Mouse (Mus musculus) testis, adult 2 months (tissue): Measurements from ENCODE around the gene Suclg1.

Experiments used
- CTCF ChIP-seq: fragments of 200-500 bp; IDR thresholded peaks from 2 replicates; pipeline ENCODE4 v1.5.1; 2012; ENCODE audit warnings: low read depth, mild to moderate bottlenecking, inconsistent platforms, low read length, moderate library complexity; ENCODE audit not compliant: control insufficient read depth, insufficient read depth, insufficient replicate concordance
- POLR2A ChIP-seq: fragments of 200-500 bp; IDR thresholded peaks from 2 replicates; pipeline ENCODE4 v1.6.1; 2012; ENCODE audit warnings: low read depth, mild to moderate bottlenecking, inconsistent platforms, low read length, moderate library complexity; ENCODE audit not compliant: control insufficient read depth

DNA sequence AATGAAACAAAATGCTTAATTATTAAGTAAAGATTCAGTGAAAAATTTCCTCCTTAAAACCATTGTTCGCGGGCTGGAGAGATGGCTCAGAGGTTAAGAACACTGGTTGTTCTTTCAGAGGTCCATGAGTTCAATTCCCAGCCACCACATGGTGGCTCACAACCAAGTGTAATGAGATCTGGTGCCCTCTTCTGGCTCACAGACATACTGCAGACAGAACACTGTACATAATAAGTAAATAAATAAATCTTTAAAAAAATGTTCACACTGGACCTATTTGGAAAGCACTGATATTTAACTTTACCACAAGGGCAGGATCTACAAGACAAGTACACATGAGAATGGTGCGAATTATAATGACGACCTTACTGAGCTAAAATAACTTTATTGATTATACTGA, 730 bp upstream of the Suclg1 start:
- TF ChIP-seq CTCF (no peak), POLR2A (no peak)
